Mouse (Mus musculus): Measurements from ENCODE around the gene BC017158. TPM values are rescaled to one million over a fixed set of nuclear protein-coding genes. Genes with fewer than 3 reads are reported as not detected.

Gene BC017158
- polyA plus RNA-seq, 1 experiment from 2014 or later: 9.6 TPM

- ATAC-seq: peak; percentile 96
- H3K4me3 ChIP-seq (ENCODE audit: low read depth, low read length): peak overlapping the region; percentile 44
These were observed 8.9 kb downstream of the BC017158 start for GRCm38 (mm10) chr7:128288923-128289544.

GRCm38 (mm10) chr7:128285060-128285459 is 12.9 kb downstream of the BC017158 start:
- no peak for DNase-seq

More at GRCm38 (mm10) chr7:128288923-128289544, 8.9 kb downstream of the BC017158 start:
- Histone ChIP-seq H3K36me3 (replicated peaks; ENCODE audit: insufficient read depth, low read length) (peaks cover 39% of the 10 kb centered on the region), H3K27me3 (ENCODE audit: insufficient read depth, low read length) (no peaks in the 10 kb centered on the region), H3K9me3 (ENCODE audit: low read length) (no peaks in the 10 kb centered on the region), H3K4me1 (ENCODE audit: insufficient read depth) (peaks cover 30% of the 10 kb centered on the region), H3K27ac (ENCODE audit: low read depth) (peak overlapping the region; percentile 84), H3K4me2 (ENCODE audit: low read depth, low read length) (peak overlapping the region; percentile 71), H3K9ac (replicated peaks) (peak overlapping the region; percentile 62)
- peak; percentile 71 for TF ChIP-seq CTCF (IDR thresholded peaks at IDR 0.05; ENCODE audit: low read depth)
- TF ChIP-seq EP300 (IDR thresholded peaks at IDR 0.05; ENCODE audit: low read depth): peak; percentile 94
- 39% methylated on average over 9 of the region's 9 CpGs for WGBS (ENCODE audit: insufficient replicate concordance)
- DNase-seq: peak; percentile 65

GRCm38 (mm10) chr7:128284047-128284446 is 13.9 kb downstream of the BC017158 start:
- ATAC-seq (no peak), DNase-seq (no peak)
- no peaks in the 10 kb centered on the region for H3K9me3 ChIP-seq (ENCODE audit: low read length)
- no peak for TF ChIP-seq CTCF (IDR thresholded peaks at IDR 0.05; ENCODE audit: low read depth)
- H3K27me3 ChIP-seq (ENCODE audit: insufficient read depth, low read length): no peaks in the 10 kb centered on the region
- no peak overlapping the region for H3K4me3 ChIP-seq (ENCODE audit: low read depth, low read length)
- H3K4me1 ChIP-seq (ENCODE audit: insufficient read depth): peaks cover 14% of the 10 kb centered on the region
- no peak overlapping the region for H3K9ac ChIP-seq (replicated peaks)
- H3K36me3 ChIP-seq (replicated peaks; ENCODE audit: insufficient read depth, low read length): peaks cover 48% of the 10 kb centered on the region
- no peak overlapping the region for H3K27ac ChIP-seq (ENCODE audit: low read depth)
- no peak overlapping the region for H3K4me2 ChIP-seq (ENCODE audit: low read depth, low read length)
- 81% methylated on average over 5 of the region's 5 CpGs for WGBS (ENCODE audit: insufficient replicate concordance)

More at GRCm38 (mm10) chr7:128285060-128285459, 12.9 kb downstream of the BC017158 start:
- peaks cover 39% of the 10 kb centered on the region for H3K36me3 ChIP-seq (replicated peaks; ENCODE audit: insufficient read depth, low read length)
- no peak overlapping the region for H3K27ac ChIP-seq (ENCODE audit: low read depth)
- ATAC-seq: no peak
- no peak overlapping the region for H3K9ac ChIP-seq (replicated peaks)
- H3K4me2 ChIP-seq (ENCODE audit: low read depth, low read length): no peak overlapping the region
- peaks cover 24% of the 10 kb centered on the region for H3K4me1 ChIP-seq (ENCODE audit: insufficient read depth)
- no peaks in the 10 kb centered on the region for H3K9me3 ChIP-seq (ENCODE audit: low read length)
- TF ChIP-seq EP300 (IDR thresholded peaks at IDR 0.05; ENCODE audit: low read depth) (no peak), CTCF (IDR thresholded peaks at IDR 0.05; ENCODE audit: low read depth) (no peak)
- no peaks in the 10 kb centered on the region for H3K27me3 ChIP-seq (ENCODE audit: insufficient read depth, low read length)
- H3K4me3 ChIP-seq (ENCODE audit: low read depth, low read length): no peak overlapping the region
- WGBS (ENCODE audit: insufficient replicate concordance): 88% methylated on average over 8 of the region's 8 CpGs

GRCm38 (mm10) chr7:128282532-128283244 is 15.3 kb downstream of the BC017158 start:
- TF ChIP-seq EP300 (IDR thresholded peaks at IDR 0.05; ENCODE audit: low read depth) (no peak), CTCF (IDR thresholded peaks at IDR 0.05; ENCODE audit: low read depth) (no peak)
- 70% methylated on average over 7 of the region's 7 CpGs for WGBS (ENCODE audit: insufficient replicate concordance)
- H3K27ac ChIP-seq (ENCODE audit: low read depth): no peak overlapping the region
- H3K9ac ChIP-seq (replicated peaks): no peak overlapping the region
- no peak overlapping the region for H3K4me3 ChIP-seq (ENCODE audit: low read depth, low read length)
- 0 out of 2 replicates have a peak, but pooled peaks cover 2% of the 10 kb centered on the region for H3K4me1 ChIP-seq (ENCODE audit: insufficient read depth)
- ATAC-seq (no peak), DNase-seq (no peak)
- no peaks in the 10 kb centered on the region for H3K27me3 ChIP-seq (ENCODE audit: insufficient read depth, low read length)
- H3K4me2 ChIP-seq (ENCODE audit: low read depth, low read length): no peak overlapping the region
- H3K9me3 ChIP-seq (ENCODE audit: low read length): no peaks in the 10 kb centered on the region
- peaks cover 51% of the 10 kb centered on the region for H3K36me3 ChIP-seq (replicated peaks; ENCODE audit: insufficient read depth, low read length)

GRCm38 (mm10) chr7:128281765-128282164 is 16.2 kb downstream of the BC017158 start:
- DNase-seq (no peak), ATAC-seq (no peak)
- H3K4me1 ChIP-seq (ENCODE audit: insufficient read depth): no peaks in the 10 kb centered on the region
- H3K36me3 ChIP-seq (replicated peaks; ENCODE audit: insufficient read depth, low read length): peaks cover 51% of the 10 kb centered on the region
- 77% methylated on average over 11 of the region's 11 CpGs for WGBS (ENCODE audit: insufficient replicate concordance)
- no peak overlapping the region for H3K27ac ChIP-seq (ENCODE audit: low read depth)
- no peak overlapping the region for H3K4me2 ChIP-seq (ENCODE audit: low read depth, low read length)
- H3K4me3 ChIP-seq (ENCODE audit: low read depth, low read length): no peak overlapping the region
- H3K9me3 ChIP-seq (ENCODE audit: low read length): no peaks in the 10 kb centered on the region
- H3K9ac ChIP-seq (replicated peaks): no peak overlapping the region
- no peaks in the 10 kb centered on the region for H3K27me3 ChIP-seq (ENCODE audit: insufficient read depth, low read length)
- TF ChIP-seq EP300 (IDR thresholded peaks at IDR 0.05; ENCODE audit: low read depth) (no peak), CTCF (IDR thresholded peaks at IDR 0.05; ENCODE audit: low read depth) (no peak)

GRCm38 (mm10) chr7:128279750-128280149 is 18.2 kb downstream of the BC017158 start:
- no peak for TF ChIP-seq EP300 (IDR thresholded peaks at IDR 0.05; ENCODE audit: low read depth)
- no peak for TF ChIP-seq CTCF (IDR thresholded peaks at IDR 0.05; ENCODE audit: low read depth)

More at GRCm38 (mm10) chr7:128279750-128280149, 18.2 kb downstream of the BC017158 start:
- DNase-seq (no peak), ATAC-seq (no peak)
- Histone ChIP-seq H3K4me2 (ENCODE audit: low read depth, low read length) (no peak overlapping the region), H3K9ac (replicated peaks) (no peak overlapping the region), H3K4me1 (ENCODE audit: insufficient read depth) (no peaks in the 10 kb centered on the region), H3K9me3 (ENCODE audit: low read length) (no peaks in the 10 kb centered on the region), H3K36me3 (replicated peaks; ENCODE audit: insufficient read depth, low read length) (peaks cover 60% of the 10 kb centered on the region), H3K27me3 (ENCODE audit: insufficient read depth, low read length) (no peaks in the 10 kb centered on the region), H3K27ac (ENCODE audit: low read depth) (no peak overlapping the region), H3K4me3 (ENCODE audit: low read depth, low read length) (no peak overlapping the region)
- WGBS (ENCODE audit: insufficient replicate concordance): 95% methylated on average over 4 of the region's 4 CpGs
